Mouse (Mus musculus) Muller cell, postnatal 12 days (primary cell): ENCODE measurements around the gene Lrrc74a.
A peak's percentile ranks its signal among the peaks of the same experiment; 100 is the strongest.

ENCODE experiments used
- DNase-seq: peaks from one replicate; pipeline ENCODE4 v3.0.0-alpha.2; 2015; ENCODE audit errors: inconsistent ontology term

Gene Lrrc74a

GRCm38 (mm10) chr12:86786149-86787019, 52.2 kb downstream of the Lrrc74a start:
- peak; percentile 69 for DNase-seq

- peak; percentile 93 for DNase-seq
Measured at GRCm38 (mm10) chr12:86787020-86787553, 52.9 kb downstream of the Lrrc74a start.

- peak; percentile 95 for DNase-seq
Measured at GRCm38 (mm10) chr12:86790100-86790848, 56.1 kb downstream of the Lrrc74a start.

- DNase-seq, result no peak
Measured at GRCm38 (mm10) chr12:86790849-86791127, 56.6 kb downstream of the Lrrc74a start.

GRCm38 (mm10) chr12:86791987-86792386, 57.8 kb downstream of the Lrrc74a start:
- DNase-seq, result no peak

GRCm38 (mm10) chr12:86793830-86794229, 59.7 kb downstream of the Lrrc74a start:
- peak; percentile 87 for DNase-seq

GRCm38 (mm10) chr12:86794331-86794730, 60.2 kb downstream of the Lrrc74a start:
- DNase-seq, result no peak

- DNase-seq, result no peak
Measured at GRCm38 (mm10) chr12:86795076-86795837, 61.1 kb downstream of the Lrrc74a start.

GRCm38 (mm10) chr12:86795838-86796232, 61.7 kb downstream of the Lrrc74a start:
- peak; percentile 88 for DNase-seq

GRCm38 (mm10) chr12:86796351-86796750, 62.2 kb downstream of the Lrrc74a start:
- DNase-seq, result no peak

GRCm38 (mm10) chr12:86797771-86798170, 63.6 kb downstream of the Lrrc74a start:
- no peak for DNase-seq

GRCm38 (mm10) chr12:86798773-86799540, 64.8 kb downstream of the Lrrc74a start:
- DNase-seq, result peak; percentile 71

GRCm38 (mm10) chr12:86799786-86800185, 65.6 kb downstream of the Lrrc74a start:
- no peak for DNase-seq

- no peak for DNase-seq
Measured at GRCm38 (mm10) chr12:86800336-86800735, 66.2 kb downstream of the Lrrc74a start.

GRCm38 (mm10) chr12:86800765-86801147, 66.6 kb downstream of the Lrrc74a start:
- no peak for DNase-seq

- DNase-seq, result peak; percentile 100
Measured at GRCm38 (mm10) chr12:86801148-86802004, 67.2 kb downstream of the Lrrc74a start.

- peak; percentile 64 for DNase-seq
Measured at GRCm38 (mm10) chr12:86802005-86802671, 68.0 kb downstream of the Lrrc74a start.

- no peak for DNase-seq
Measured at GRCm38 (mm10) chr12:86802899-86803298, 68.7 kb downstream of the Lrrc74a start.

- no peak for DNase-seq
Measured at GRCm38 (mm10) chr12:86803651-86804307, 69.6 kb downstream of the Lrrc74a start.
